Mouse (Mus musculus): ENCODE measurements around the gene Vmn1r40.

Vmn1r40 gene

DNA sequence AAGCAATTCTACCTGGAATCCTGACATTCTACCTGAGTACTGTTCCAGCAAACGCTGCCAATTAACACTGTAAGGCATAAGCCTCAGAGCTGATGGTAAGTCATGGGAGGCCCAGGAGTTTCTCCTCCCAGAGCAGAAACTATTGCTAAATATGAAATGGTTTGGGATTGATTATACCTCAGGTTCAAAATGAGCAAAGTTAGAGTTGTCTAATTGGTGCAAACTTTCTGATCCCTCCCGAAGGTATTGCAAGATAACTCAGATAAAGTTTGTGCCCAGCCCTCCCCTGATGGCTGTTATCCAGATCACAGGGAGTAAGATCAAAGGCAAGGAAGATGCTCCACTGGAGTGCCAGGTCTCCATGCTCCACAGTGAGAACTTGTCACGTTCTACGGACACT lies at the start of gene Vmn1r40:
Vmn1r40 (plus strand) TSS at position 301 of the 400 bp plus-strand sequence.
- 76% methylated on average over 4 of the region's 4 CpGs for WGBS

DNA sequence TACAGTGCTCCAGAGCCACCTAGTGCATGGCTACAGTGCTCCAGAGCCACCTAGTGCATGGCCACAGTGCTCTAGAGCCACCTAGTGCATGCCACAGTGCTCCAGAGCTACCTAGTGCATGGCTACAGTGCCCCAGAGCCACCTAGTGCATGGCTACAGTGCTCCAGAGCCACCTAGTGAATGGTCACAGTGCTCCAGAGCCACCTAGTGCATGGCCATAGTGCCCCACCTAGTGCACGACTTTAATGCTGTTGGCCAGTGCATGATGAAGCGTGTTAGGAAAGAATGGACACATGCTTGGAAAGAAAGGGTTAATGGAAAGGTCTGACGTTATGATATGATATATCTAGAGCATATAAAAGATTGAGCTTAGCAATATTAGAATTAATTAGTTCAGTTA lies 49.0 kb upstream of the Vmn1r40 start:
- WGBS: 61% methylated on average over 3 of the region's 3 CpGs

DNA sequence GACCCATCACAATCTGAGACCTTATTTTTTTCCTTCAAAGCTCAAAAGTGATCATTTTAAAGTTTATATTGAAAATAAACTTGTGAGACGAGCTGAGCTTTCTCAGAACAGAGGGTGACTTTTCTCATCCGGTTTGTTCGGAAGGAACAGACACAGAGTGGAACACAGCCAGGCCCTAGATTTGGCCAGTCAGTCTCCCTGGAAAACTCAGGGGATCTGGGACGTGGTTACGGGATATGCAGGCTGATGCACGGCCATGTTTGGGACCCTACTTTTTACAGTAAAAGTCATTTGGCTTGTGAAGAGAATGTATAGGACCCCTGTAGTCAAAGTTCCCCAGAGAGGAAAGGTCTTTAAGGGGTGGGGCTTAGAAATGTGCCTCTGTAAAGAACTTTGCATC lies 48.4 kb upstream of the Vmn1r40 start:
- WGBS: 68% methylated on average over 6 of the region's 6 CpGs

DNA sequence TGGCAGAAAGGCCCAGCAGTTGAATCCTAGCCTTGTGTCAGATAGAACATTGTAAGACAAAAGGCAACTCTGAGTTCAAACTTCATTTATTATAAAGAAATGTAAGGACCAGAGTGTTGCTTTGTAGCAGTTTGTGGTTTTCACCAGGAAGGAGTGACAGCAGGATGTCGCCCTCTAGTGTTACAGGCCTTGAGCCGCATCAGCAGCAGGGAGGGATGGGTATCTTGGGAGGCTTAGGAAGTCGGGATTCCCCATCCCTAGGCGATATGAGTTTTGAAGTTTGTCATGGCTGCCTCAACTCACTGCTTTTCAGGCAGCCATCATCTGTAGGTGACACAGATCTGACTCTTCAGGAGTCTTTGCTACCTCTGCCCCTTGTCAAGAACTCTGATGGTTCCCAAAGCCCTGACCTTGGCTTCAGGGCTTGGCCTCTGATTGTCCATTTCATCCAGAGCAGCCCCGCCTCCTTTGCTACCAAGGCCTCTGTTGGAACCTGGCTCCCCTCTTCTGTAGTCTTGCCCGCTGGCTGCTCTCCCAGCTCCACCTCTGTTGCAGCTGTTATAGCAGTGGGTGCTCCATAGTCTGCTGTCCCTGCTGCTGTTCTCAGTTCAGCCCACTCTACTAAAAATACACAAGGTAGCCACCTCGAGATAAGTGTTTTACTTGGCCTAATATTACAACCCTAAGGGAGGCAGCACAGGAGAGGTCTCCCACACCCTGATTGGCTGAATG lies 47.5 kb upstream of the Vmn1r40 start:
- WGBS: 23% methylated on average over 7 of the region's 7 CpGs

GRCm38 (mm10) chr6:89660490-89660889 lies 46.9 kb upstream of the Vmn1r40 start:
- 80% methylated on average over 1 of the region's 1 CpGs for WGBS

GRCm38 (mm10) chr6:89662521-89662920 lies 44.8 kb upstream of the Vmn1r40 start:
- 78% methylated on average over 3 of the region's 3 CpGs for WGBS

GRCm38 (mm10) chr6:89665155-89665554 lies 42.2 kb upstream of the Vmn1r40 start:
- WGBS: 72% methylated on average over 8 of the region's 8 CpGs

GRCm38 (mm10) chr6:89665667-89666066 lies 41.7 kb upstream of the Vmn1r40 start:
- WGBS: 84% methylated on average over 7 of the region's 7 CpGs

DNA sequence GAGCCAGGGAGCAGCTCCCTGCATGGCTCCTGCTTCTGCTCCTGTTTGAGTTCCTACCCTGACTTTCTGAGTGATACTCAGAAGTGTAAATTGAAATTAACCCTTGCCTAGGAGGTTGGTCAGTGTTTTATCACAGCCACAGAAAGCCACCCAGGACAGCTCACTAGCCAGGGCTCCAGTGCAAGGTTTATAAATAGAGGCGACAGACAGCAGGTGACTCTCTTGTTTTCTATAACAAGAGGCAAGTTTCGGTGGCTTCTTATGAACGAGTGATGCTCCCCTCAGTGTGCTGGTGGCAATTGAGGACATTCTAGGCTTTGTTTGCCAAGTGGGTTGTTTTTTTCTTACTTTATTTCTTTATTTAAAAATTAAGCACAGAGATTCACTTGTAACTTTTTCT lies 40.4 kb upstream of the Vmn1r40 start:
- WGBS: 80% methylated on average over 3 of the region's 3 CpGs

GRCm38 (mm10) chr6:89669556-89669955 lies 37.8 kb upstream of the Vmn1r40 start:
- WGBS: 88% methylated on average over 6 of the region's 6 CpGs

- WGBS: 63% methylated on average over 6 of the region's 6 CpGs
Measured at GRCm38 (mm10) chr6:89671431-89671830, 35.9 kb upstream of the Vmn1r40 start.

DNA sequence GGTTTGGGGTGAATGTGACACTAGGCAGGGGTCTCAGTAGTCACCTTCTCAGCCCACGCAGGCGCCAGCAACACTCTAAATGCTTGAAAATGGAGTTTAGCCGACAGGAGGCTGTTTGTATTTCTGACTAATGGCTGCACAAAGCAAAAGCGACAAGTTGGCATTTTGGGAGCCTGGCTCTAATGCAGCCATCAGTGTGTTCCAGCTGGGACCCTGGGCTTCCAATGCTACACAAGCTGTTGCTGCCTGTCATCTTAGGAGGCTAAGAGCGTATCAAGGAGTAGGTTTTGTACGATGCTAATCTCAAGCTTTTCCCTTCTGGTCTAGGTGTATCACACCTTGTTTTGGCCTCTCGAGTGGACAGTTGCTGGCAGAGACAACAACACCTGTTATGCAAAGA lies 34.7 kb upstream of the Vmn1r40 start:
- WGBS: 85% methylated on average over 7 of the region's 7 CpGs

DNA sequence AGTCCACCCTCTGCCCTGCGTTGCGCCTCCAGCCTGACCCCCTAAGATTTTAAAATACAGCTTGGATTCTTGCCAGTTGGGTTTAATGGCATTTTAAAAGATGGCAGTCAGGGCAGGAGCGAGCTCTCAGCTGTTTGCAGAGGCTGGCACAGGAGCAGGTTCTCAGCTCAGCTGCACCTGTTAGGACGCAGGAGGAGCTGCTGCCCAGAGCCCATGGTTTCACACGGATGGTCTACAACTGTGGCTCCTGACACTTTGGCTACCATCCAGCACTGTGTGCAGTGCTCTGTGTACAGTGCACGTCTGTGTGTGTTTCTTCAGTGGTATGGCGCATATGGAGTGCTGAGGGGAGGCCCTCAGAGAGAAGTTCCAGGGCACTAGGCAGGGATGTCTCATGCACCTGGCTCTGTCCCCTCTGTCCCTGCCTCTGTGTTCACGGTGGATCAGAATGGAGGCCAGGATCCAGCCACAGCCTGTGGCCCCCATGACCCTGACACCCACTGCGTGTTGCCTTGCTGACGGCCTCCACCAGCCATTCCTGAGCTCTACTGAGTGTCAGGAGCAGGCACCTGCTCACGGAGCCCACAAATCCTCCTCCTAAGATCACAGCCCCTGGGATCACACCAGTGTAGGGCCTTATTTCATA lies 34.1 kb upstream of the Vmn1r40 start:
- 85% methylated on average over 11 of the region's 11 CpGs for WGBS

DNA sequence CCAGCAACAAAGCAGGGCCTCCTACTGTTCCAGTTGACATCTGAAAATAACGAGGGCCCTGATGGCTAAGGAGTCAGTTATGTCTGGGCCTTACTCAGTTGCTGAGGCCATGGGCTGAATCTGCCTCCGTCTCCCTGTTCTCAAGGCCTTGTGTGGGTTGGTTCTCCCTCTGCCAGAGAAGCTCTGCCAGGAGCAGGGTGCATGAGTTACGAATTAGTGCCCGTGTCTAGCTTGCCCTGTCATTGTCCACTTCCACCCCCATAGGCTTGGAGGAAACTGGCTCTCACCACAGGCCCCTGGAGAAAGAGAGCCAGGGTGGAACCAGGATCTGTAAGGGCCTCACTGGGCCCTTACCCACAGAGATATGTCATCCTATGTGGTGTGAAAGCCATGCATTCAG lies 28.8 kb upstream of the Vmn1r40 start:
- WGBS: 57% methylated on average over 4 of the region's 4 CpGs

DNA sequence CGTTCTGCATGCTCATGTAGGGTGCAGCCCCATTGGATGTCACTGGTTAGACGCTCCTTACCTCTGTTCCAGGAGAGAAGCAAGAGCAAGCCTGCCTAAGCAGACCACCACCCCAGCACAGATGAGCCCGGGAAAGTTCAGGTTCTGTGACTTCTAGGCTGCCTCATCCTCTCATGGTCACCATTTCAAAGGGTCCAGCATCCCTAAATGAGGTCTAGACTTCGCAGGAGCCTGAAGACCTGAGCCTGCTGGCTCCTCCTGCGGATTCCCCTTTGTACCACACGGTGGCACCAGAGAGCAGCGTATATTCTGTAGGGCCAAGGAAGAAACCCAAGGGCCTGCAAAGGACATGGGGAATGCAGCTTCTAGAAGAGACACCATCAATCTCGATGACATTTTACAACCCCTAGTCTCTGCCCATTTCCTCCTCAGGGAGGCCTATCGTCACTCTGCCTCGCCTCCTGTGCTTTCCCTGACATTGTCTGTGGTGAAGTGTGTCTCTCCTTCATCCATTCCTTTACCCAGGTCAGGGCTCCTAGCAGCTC lies 28.0 kb upstream of the Vmn1r40 start:
- WGBS: 23% methylated on average over 10 of the region's 10 CpGs

DNA sequence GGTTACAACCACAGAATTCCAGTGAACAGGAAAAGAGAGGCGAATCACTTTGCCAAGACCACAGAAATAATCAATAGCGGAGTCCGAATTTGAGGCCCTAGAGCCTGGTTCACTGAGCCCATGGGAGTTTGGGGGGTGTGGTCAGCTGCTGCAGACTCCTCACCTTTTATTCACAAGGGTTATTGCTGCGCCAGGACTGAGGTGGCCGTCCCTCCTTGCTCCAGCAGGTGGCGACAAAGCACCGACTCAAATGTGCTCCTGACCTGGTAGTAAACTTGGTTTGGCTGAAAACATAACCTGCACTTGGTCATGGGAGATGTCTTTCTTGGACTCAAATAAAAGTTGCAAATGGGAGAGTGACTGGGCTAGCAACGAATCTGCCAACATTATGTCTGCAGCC lies 27.2 kb upstream of the Vmn1r40 start:
- WGBS: 13% methylated on average over 8 of the region's 8 CpGs

DNA sequence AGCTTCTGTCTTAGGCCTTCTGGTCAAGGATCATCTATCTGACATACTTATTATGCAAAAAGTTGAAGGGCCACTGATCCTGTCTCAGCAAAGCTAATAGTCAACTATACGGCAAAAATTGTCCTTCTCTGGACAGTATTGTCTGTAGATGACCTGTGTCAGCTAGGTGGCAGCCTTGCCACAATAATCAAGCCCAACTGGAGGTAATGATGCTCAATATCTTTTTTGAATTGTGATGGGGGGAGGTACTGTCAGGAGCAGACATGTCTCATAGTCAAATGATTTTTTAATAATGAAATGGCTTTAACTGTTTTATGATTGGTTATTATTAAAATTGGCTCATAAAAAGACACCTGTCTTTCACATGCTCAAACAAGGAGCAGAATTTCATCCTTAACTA lies 23.1 kb upstream of the Vmn1r40 start:
- WGBS: 58% methylated on average over 1 of the region's 1 CpGs

DNA sequence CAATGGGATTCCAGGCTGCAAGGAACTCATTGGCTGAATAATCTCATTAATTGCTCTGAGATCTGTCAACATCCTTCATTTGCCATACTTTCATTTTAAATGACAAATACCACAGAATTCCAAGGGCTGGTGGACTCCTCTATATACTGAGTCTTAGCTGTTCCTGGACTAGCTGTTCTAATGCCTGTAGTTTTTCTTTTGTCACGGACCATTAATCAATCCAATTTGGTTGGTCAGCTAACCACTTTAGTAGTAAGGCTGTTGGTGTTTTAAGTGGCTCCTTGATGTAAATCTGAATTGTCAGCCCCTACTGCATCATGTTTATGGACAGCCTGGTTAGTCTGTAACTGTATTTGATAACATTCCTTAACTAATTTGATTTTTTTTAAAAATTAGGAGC lies 20.2 kb upstream of the Vmn1r40 start:
- WGBS: 88% methylated on average over 1 of the region's 1 CpGs

GRCm38 (mm10) chr6:89706624-89707023 lies 716 bp upstream of the Vmn1r40 start:
- 75% methylated on average over 2 of the region's 2 CpGs for WGBS

GRCm38 (mm10) chr6:89740466-89740865 lies 33.1 kb downstream of the Vmn1r40 start, which contains the start of gene Vmn1r41:
Gene Vmn1r41, plus strand, starts transcription at chr6:89740766.

Measured in cerebral cortex, adult 2 months (tissue).